Mouse (Mus musculus): ENCODE data around the gene Fgfr2. TPM values are rescaled to one million over a fixed set of nuclear protein-coding genes. Genes with fewer than 3 reads are reported as not detected.
A peak's percentile ranks its signal among the peaks of the same experiment; 100 is the strongest.

The Fgfr2 gene
- total RNA-seq, 2 experiments from 2014 or later: 35.8 to 40.8 TPM

DNA sequence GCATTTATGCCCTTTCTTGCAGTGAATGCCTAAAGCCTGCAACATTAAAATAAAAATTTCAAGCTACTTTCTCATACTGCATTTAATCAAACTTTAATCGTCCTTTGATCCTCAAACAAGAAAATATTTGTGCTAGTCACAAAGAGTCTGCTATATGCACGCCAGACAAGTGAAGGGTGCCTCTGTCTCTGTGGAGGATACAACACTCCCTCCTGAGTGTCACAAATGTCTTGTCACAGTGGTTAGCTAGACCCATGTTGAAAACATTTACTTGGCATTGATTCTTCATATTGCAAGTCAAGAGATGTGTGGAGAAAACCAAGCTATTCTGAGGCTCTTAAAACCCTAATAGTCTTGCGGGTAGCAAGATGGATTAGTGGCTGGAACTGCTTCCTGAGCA is 2736.8 kb downstream of the Fgfr2 start:
- intact Hi-C loops (cut with DNase I): loop anchor here (10.0 kb wide), 1 partner anchor 732 kb away; no protein-coding TSS in a partner anchor
- DNase-seq: no peak

- intact Hi-C loops (cut with DNase I): loop anchor here (10.0 kb wide), 1 partner anchor 731 kb away; no protein-coding TSS in a partner anchor
- DNase-seq: no peak
Measured at GRCm38 (mm10) chr7:130385732-130386294, 2737.3 kb downstream of the Fgfr2 start.

DNA sequence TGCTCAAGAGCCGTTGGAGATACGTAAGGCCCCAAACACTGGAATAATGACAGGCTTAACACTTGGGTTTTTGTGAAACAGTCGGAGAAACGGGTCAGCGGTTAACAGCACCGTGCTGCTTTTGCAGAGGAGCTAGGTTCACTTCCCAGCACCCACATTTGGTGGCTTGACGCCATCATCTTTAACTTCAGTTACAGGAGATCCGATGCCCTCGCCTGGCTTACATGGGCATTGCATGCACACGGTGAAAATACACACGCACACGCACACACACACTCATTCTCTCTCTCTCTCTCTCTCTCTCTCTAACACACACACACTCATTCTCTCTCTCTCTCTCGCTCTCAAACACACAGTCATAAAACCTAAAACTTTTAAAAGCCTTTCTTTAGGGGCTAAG is 2741.0 kb downstream of the Fgfr2 start:
- intact Hi-C loops (cut with DNase I): loop anchor here (10.0 kb wide), 1 partner anchor 727 kb away; no protein-coding TSS in a partner anchor
- no peak for DNase-seq

DNA sequence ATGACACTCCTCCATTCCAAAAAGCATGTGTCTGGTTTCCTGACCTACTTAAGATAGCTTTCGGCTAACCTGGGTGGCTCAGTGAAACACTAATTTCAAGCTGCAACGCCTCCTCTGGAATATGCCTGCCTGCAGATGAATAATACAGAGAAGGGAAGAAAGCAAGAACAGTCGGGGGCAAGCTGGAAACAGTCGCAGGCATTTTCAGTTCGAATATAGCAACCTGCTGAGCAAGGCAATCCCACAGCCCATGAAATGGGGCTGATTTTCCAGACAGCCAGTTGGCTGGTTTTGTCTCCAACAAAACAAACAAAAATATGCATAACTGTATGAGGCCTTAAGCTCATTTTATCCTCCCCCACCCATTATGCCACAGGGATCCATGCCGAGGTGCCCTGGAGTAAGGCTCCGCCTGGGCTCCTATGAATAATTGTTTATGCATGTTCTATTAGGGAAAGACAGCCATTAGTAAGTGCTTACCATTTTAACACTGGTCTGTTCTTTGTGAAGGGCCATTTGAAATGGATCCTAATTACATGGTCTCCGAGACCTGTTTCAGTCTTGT is 2741.7 kb downstream of the Fgfr2 start:
- peak; percentile 27 for DNase-seq
- intact Hi-C loops (cut with DNase I): loop anchor here (10.0 kb wide), 1 partner anchor 727 kb away; no protein-coding TSS in a partner anchor

DNA sequence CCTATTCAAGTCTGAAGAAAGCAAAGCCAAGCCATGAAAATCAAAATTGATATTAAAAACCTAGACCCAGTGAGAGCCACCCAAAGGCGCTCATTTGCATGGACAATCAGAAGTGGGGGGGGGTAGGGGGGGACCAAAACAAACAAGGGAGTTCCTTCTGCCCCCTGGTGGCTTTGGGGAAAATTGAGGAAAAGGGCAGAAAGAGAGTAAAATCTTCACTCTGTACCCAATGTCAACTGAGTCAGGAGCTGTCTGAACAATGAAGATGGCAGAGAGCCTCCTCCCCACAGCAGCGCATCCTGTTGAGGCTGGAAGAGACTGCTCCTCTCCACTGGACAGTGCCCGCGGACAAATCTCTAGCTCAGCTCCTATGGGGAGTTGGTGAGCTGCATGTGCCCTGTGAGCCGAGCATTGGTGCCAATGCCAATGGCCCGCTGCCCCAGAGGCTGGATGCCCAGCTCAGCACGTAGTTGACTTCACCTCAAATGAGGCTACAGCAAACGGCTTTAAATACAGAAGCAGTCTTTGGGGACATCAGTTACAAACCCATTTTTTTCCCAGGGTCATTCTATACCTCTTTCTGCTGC is 2742.3 kb downstream of the Fgfr2 start:
- DNase-seq: peak; percentile 70

DNA sequence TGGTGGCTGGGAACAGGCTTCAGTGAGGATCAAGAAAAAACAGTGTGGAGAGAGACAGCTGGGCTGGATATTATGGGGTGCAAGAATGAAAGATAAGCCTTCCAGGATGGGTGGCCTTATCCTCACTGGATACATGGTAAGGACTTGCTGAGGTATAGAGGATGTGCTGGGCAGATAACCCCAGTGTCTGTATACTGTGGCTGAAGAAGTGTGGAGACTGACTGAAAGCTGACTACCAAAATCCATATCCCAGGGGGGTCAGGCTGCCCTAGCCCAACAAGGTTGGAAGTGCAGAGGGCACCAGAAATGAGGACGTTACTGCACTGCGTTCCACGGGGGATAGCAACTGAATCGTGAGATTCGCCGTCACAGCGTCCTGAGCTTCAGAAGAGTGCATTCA is 2742.8 kb downstream of the Fgfr2 start:
- intact Hi-C loops (cut with DNase I): loop anchor here (10.0 kb wide), 1 partner anchor 726 kb away; no protein-coding TSS in a partner anchor

More for the DNA sequence above, 2742.3 kb downstream of the Fgfr2 start:
- intact Hi-C loops (cut with DNase I): loop anchor here (10.0 kb wide), 1 partner anchor 726 kb away; no protein-coding TSS in a partner anchor

DNA sequence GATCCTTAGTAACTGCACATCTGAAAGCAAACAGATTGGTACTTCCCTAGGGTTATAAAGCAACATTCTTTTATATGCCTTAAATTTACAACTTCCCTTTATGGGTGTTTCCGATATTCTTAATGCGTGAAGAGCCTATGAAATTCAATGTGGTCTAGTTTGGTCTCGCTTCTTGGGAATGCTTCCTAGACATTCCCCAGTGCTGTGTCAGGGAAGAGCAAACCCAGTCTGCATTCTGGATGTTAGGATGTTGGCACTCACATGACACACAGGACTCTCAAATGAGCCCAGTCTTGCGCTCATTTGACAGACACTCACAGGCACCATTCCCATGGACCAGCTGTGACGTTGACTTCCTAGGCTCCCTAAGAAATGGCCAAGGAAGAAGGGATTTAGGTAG is 2743.3 kb downstream of the Fgfr2 start:
- intact Hi-C loops (cut with DNase I): loop anchor here (10.0 kb wide), 2 partner anchors 115 to 725 kb away; no protein-coding TSS in a partner anchor
- DNase-seq: no peak

More for the DNA sequence above, 2742.8 kb downstream of the Fgfr2 start:
- DNase-seq: no peak

DNA sequence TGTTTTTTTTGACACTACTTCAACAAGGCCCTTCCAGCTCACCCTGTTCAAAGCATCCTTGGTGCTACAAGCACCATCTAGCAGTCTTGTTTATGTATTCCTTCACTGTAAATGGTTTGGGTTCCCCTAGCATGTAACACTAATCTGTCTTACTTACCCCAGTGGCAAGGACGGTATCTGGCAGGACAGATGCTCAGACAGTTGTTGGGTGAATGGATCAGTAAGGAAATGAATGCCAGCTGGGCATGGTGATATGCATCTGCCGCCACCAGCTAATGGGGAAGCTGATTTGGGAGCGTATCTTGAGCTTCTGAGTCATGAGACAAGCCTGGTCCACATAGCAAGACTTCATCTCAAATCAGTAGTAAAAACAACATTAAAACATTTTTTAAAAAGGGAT is 2744.8 kb downstream of the Fgfr2 start:
- no peak for DNase-seq
- intact Hi-C loops (cut with DNase I): loop anchor here (10.0 kb wide), 1 partner anchor 114 kb away; no protein-coding TSS in a partner anchor

DNA sequence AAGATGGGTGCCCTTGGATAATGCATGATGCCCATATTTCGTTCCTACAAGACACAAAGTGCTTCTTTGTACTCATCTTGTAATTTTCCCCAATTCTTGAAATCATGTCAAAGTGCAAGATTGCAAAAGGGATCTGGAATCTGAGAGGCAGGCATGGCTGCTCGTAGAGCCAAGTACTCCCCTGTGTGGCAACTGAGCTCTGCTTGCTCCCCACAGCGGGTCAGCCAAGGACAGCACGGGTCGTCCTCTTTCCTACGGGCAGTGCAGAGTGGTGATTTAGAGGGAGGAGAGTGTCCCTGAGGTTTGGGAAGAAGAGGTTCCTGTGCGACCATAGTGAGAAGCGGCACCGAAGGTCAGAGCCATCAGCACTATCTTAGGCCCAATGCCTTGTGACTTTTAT is 2748.8 kb downstream of the Fgfr2 start:
- no peak for DNase-seq
- intact Hi-C loops (cut with DNase I): loop anchor here (10.0 kb wide), 1 partner anchor 110 kb away; no protein-coding TSS in a partner anchor

- DNase-seq: peak; percentile 42
- intact Hi-C loops (cut with DNase I): loop anchor here (10.0 kb wide), 1 partner anchor 54 kb away; no protein-coding TSS in a partner anchor
Measured at GRCm38 (mm10) chr7:130368827-130369641, 2754.1 kb downstream of the Fgfr2 start.

- intact Hi-C loops (cut with DNase I): loop anchor here (10.0 kb wide), 1 partner anchor 53 kb away; no protein-coding TSS in a partner anchor
- no peak for DNase-seq
Measured at GRCm38 (mm10) chr7:130368036-130368826, 2754.9 kb downstream of the Fgfr2 start.

DNA sequence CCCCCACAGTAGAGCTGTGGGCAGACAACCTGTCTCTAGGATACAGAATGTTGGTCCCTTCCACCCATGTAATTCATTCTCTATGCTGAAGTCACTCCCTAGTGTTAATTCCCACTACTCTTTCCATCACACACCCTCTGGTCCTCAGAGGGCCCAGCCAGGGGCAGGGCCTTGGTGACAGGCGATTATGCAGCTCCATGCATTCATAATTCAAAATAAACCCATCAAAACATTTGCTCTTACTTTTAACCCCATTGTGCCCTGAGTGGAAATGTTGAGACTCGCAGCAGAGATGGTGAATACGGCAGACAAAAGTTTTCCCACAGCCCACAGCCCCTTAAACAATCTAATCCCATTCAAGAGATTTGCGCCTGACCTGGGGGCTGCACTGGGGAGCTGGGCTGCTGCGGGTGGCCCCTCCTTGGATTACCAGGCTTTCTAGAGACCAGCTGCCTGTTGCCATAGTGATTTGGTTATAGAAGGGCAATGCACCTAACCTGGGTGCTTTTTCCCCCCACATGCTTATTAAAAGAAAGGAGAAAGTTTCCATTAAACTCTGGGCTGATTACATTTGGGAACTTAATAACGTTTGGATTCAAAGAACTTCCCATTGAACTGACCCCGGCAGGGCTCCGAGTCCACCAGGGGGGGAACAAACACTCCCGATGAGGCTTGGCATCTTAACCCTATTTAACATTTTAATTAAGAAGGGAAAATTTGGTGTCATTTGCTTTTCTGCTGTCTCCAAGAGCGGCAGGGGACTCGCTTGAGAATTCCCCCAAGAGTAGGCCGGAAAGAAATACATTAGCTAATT is 2755.7 kb downstream of the Fgfr2 start:
- intact Hi-C loops (cut with DNase I): loop anchor here (10.0 kb wide), 1 partner anchor 53 kb away; no protein-coding TSS in a partner anchor
- DNase-seq: no peak

GRCm38 (mm10) chr7:130365711-130366110 is 2757.4 kb downstream of the Fgfr2 start:
- DNase-seq: no peak
- intact Hi-C loops (cut with DNase I): loop anchor here (10.0 kb wide), 1 partner anchor 51 kb away; no protein-coding TSS in a partner anchor

DNA sequence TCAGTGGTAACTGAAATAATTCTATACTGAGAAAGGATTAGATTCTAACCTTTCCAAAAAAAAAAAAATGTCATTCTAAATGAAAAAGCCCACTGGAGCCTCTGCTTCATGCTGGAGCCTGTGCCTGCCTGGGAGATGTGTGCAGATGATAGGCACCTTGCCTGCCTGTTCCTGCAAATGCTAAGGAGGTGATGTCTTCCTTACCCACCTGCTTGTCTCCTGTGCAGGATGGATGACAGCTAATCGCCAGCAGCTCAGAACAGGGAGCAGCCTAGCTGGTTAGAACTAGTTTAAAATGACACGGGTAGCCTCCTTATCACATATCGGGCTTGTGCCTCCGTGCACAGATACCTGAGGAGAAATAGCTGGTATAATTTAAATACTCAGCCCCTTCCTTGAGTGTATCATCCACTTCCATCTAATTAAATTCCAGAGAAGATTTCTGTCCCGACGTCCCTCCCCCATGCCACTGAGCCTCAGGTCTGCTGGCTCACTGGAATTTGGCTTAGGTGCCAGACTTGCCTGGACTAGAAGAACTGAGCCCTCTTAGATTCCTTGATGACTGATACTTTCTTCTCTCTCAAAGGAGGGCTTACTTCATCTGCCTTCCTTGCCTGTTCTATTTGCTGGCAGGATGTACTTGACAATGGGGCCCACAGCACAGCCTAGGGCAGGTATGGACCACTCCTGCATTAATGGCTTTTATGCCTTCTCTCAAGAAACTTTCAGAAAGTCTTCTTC is 2782.6 kb downstream of the Fgfr2 start:
- DNase-seq: no peak
- intact Hi-C loops (cut with DNase I): no loop called here

DNA sequence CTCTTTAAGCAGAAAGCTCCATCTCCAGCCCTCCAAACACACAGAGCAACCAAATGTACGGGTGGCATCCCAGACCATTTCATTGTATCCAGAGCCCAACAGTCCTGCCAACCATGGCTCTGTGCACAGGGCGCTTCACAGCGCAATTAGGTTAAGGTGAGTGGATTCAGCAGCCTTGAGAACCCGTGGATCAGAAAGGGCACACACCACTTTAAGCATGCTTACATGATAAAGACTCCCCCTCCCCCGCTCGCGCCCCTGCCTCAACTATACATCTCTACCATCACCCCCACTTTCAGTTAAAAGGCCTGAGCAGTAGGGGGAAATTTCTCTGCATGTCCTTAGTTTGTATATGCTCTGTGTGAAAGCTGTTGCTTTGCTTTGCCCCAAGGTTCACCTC is 2785.5 kb downstream of the Fgfr2 start:
- DNase-seq: no peak
- intact Hi-C loops (cut with DNase I): no loop called here

DNA sequence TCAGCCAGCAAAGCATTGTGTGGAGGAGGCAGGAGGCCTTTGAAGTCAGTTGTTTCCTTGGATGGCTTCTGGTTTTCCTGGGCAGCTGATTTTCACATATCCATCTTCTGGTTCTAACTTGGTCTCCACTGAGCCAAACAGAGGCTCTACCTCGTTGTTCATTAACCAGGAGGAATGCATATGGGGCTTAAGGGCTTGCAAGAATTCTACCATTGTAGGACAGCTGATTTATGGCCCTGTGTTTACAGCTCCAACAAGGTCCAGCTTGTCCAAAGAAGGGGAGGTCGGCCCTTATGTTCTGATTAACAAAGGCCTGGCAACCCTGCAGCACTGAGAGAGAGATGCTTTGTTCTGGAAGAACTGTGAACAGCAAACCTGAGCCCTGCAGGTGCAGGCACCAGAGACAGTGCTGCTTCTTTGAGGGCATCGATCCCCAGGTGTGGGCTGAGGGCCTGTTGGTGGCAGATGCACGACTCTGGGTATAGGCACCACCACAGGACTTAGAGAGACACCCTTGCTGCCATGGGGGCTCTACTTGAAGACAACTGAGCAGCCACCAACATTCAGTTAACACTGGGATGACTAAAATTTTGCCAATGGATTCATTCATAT is 2787.6 kb downstream of the Fgfr2 start:
- intact Hi-C loops (cut with DNase I): no loop called here
- DNase-seq: no peak

DNA sequence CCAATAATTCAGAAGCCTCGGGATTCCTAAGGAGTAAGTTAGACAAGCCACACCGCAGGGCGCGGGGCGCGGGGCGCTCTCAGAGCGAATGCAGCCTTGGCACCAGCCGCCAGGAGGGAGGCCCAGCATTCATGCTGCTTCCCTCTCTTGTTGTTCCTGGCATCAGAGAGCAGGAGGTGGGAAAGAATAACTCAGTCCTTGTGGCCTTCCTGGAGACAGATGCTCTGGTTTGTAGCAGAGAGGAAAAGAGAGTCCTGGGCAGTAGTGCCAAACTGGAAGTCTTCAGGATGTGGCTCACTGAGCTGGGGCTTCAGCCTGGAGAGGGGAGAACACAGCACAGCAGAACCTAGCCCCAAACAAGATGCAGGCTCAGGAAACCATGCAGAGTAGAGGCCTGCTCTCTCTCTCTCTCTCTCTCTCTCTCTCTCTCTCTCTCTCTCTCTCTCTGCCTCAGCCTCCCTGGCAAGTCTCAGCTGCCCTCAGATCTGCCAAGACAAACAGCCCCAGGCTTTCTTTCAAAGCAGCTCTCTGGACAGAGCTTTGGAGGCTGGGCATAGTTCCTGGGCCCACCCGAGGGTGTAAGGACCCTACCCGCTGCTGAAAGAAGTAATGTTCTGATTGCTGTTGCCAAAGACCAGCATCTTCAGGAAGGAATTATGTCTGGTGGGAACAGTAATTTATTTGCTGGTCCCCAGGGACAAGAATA is 2790.5 kb downstream of the Fgfr2 start:
- intact Hi-C loops (cut with DNase I): no loop called here
- DNase-seq: peak; percentile 19

All from left cerebral cortex, postnatal 4 days (tissue).